ENCODE assay signal across 31 mouse cellular contexts in genomic region chr11:59959453-59959852, GRCm38 (mm10). TPM values are rescaled to one million over a fixed set of nuclear protein-coding genes. Genes with fewer than 3 reads are reported as not detected.
DNase-seq lines count a peak whose midpoint lies in the region; ATAC-seq lines count a peak whose summit lies in the region.
"Had no signal": no experiment of that assay in that cellular context is flagged by ENCODE, and none has a peak within 500 bp of the region (broad histone marks: within the 10 kb centered on the region; RNA-seq: fewer than 3 reads in every experiment).

No protein-coding gene starts in this region.

- H3K27me3 ChIP-seq in heart, embryonic 10.5 days (ENCODE audit: insufficient read depth, poor library complexity, severe bottlenecking): peaks cover 11% of the 10 kb centered on the region
- no peaks in the 10 kb centered on the region for H3K27me3 ChIP-seq in heart, embryonic 15.5 days
- H3K27me3 ChIP-seq in forebrain, embryonic 16.5 days (replicated peaks; ENCODE audit: control insufficient read depth, insufficient read depth, low read length): peaks cover 9% of the 10 kb centered on the region
- H3K27me3 ChIP-seq: CH12.LX had no signal

- intact Hi-C loops in heart, postnatal 36 days (cut with DNase I): no loop called here

- no peak for ATAC-seq in heart, embryonic 15.5 days (replicated peaks; ENCODE audit: insufficient number of reproducible peaks, insufficient read depth, low FRiP score, low read depth)
- no peak for ATAC-seq in forebrain, embryonic 16.5 days
- ATAC-seq: activated CD4-positive, CD25-positive, alpha-beta regulatory T cell, adult 4 months; forebrain, embryonic 15.5 days; midbrain, embryonic 15.5 days had no signal

- H3K36me3 ChIP-seq in heart, embryonic 10.5 days: peaks cover 34% of the 10 kb centered on the region
- H3K36me3 ChIP-seq in heart, embryonic 15.5 days: peaks cover 4% of the 10 kb centered on the region; the same call in 1 of the 2 replicates
- peaks cover 10% of the 10 kb centered on the region; the same call in 1 of the 2 replicates for H3K36me3 ChIP-seq in forebrain, embryonic 16.5 days (ENCODE audit: control insufficient read depth, insufficient read depth)
- H3K36me3 ChIP-seq: midbrain, embryonic 15.5 days had no signal

- H3K9ac ChIP-seq in heart, embryonic 15.5 days: peak overlapping the region; percentile 11; the same call in 1 of the 2 replicates
- no peak overlapping the region for H3K9ac ChIP-seq in forebrain, embryonic 16.5 days (replicated peaks; ENCODE audit: low read depth, low read length)
- H3K9ac ChIP-seq: embryonic facial prominence, embryonic 13.5 days; forebrain, embryonic 15.5 days; hindbrain, embryonic 14.5 days; kidney, embryonic 15.5 days; lung, embryonic 15.5 days; midbrain, embryonic 15.5 days; neural tube, embryonic 15.5 days had no signal

- peak; percentile 58 to 77 for DNase-seq in adrenal gland, adult (ENCODE audit: inconsistent age in 2 of 2, low spot score in 1 of 2)
- no peak for DNase-seq in adrenal gland, adult 18-20 months (ENCODE audit: low spot score in 2 of 2)
- DNase-seq in heart, embryonic 10.5 days (ENCODE audit: low spot score): no peak
- no peak for DNase-seq in heart, postnatal 36 days
- DNase-seq in heart, adult 11 months: no peak
- DNase-seq: cerebellum, adult 11-12 months; cerebellum, adult 9-11 months; embryo, embryonic 11 days; gastrocnemius, adult 2 months; gastrocnemius, postnatal 36 days; kidney, adult 11 months; kidney, postnatal 25 days; right cerebral cortex, postnatal 4 days; thymus, postnatal 4 days had no signal

- H3K9me3 ChIP-seq in heart, embryonic 10.5 days: no peaks in the 10 kb centered on the region
- no peaks in the 10 kb centered on the region for H3K9me3 ChIP-seq in heart, embryonic 15.5 days (replicated peaks)
- no peaks in the 10 kb centered on the region for H3K9me3 ChIP-seq in forebrain, embryonic 16.5 days (ENCODE audit: control insufficient read depth, low read length)
- H3K9me3 ChIP-seq: embryonic facial prominence, embryonic 13.5 days; forebrain, embryonic 10.5 days; forebrain, embryonic 15.5 days; kidney, embryonic 15.5 days; limb, embryonic 13.5 days; lung, embryonic 15.5 days; midbrain, embryonic 10.5 days; midbrain, embryonic 15.5 days; neural tube, embryonic 15.5 days had no signal

- H3K27ac ChIP-seq in heart, embryonic 10.5 days: peak overlapping the region; percentile 88
- H3K27ac ChIP-seq in heart, embryonic 15.5 days: peak overlapping the region; percentile 92
- H3K27ac ChIP-seq in brown adipose tissue, adult 24 weeks (replicated peaks; ENCODE audit: low read depth, low read length): peak overlapping the region; percentile 16
- H3K27ac ChIP-seq in forebrain, embryonic 16.5 days (ENCODE audit: low read length): no peak overlapping the region
- H3K27ac ChIP-seq: forebrain, embryonic 10.5 days; forebrain, embryonic 15.5 days; gastrocnemius, adult 2 months; hindbrain, embryonic 14.5 days; kidney, embryonic 15.5 days; limb, embryonic 13.5 days; lung, embryonic 15.5 days; midbrain, embryonic 10.5 days; midbrain, embryonic 15.5 days; neural tube, embryonic 15.5 days; stomach, postnatal 0 days had no signal

- no peak overlapping the region for H3K4me2 ChIP-seq in heart, embryonic 15.5 days
- no peak overlapping the region for H3K4me2 ChIP-seq in forebrain, embryonic 16.5 days (ENCODE audit: low read length)
- H3K4me2 ChIP-seq: forebrain, embryonic 15.5 days; hindbrain, embryonic 14.5 days; kidney, embryonic 15.5 days; limb, embryonic 13.5 days; liver, embryonic 11.5 days; lung, embryonic 15.5 days; midbrain, embryonic 15.5 days; neural tube, embryonic 15.5 days had no signal

- H3K4me1 ChIP-seq in heart, embryonic 10.5 days: peaks cover 70% of the 10 kb centered on the region
- peaks cover 57% of the 10 kb centered on the region for H3K4me1 ChIP-seq in heart, embryonic 15.5 days (replicated peaks)
- 0 out of 2 replicates have a peak, but pooled peaks cover 4% of the 10 kb centered on the region for H3K4me1 ChIP-seq in brown adipose tissue, adult 24 weeks (ENCODE audit: control insufficient read depth, insufficient read depth, insufficient read length, low read length)
- H3K4me1 ChIP-seq in forebrain, embryonic 16.5 days (replicated peaks; ENCODE audit: control insufficient read depth, insufficient read depth, low read length): peaks cover 11% of the 10 kb centered on the region

- H3K4me3 ChIP-seq in heart, embryonic 10.5 days: no peak overlapping the region
- H3K4me3 ChIP-seq in heart, embryonic 15.5 days: no peak overlapping the region
- H3K4me3 ChIP-seq in brown adipose tissue, adult 24 weeks (ENCODE audit: insufficient read depth, low read depth, low read length): no peak overlapping the region
- no peak overlapping the region for H3K4me3 ChIP-seq in forebrain, embryonic 16.5 days (replicated peaks; ENCODE audit: low read length)
- H3K4me3 ChIP-seq: embryonic facial prominence, embryonic 13.5 days; forebrain, embryonic 10.5 days; forebrain, embryonic 15.5 days; gastrocnemius, adult 2 months; kidney, embryonic 15.5 days; limb, embryonic 13.5 days; lung, embryonic 15.5 days; midbrain, embryonic 10.5 days; midbrain, embryonic 15.5 days; neural tube, embryonic 15.5 days had no signal

- 59% methylated on average over 4 of the region's 4 CpGs for WGBS in heart, embryonic 10.5 days
- WGBS in heart, embryonic 15.5 days: 47% methylated on average over 4 of the region's 4 CpGs
- WGBS in forebrain, embryonic 16.5 days: 81% methylated on average over 4 of the region's 4 CpGs

RNA-seq across cellular contexts. Expression of gene Rasd1, which starts 5.3 kb away (rescaled TPM):
- 10 to 100 TPM; 17.5 to 20.2 TPM for total RNA-seq in adrenal gland, adult 18-20 months (2021)
- 12.2 and 17.4 TPM in 2 replicates for polyA plus RNA-seq in heart, embryonic 10.5 days (2016; fragmentation: Nextera tagmentation; extraction: Ambion mirVana)
- total RNA-seq in heart, postnatal 36 days (2021): 1 to 10 TPM; 7.3 to 9.3 TPM
- 7.2 and 7.7 TPM in 2 replicates for polyA plus RNA-seq in heart, embryonic 15.5 days (2015; fragmentation: Nextera tagmentation; extraction: Ambion mirVana)
- polyA plus RNA-seq in brown adipose tissue, adult 24 weeks (2012; ENCODE audit: insufficient read depth, insufficient read length, missing spikeins): 38.5 and 46.6 TPM in 2 replicates
- polyA plus RNA-seq in forebrain, embryonic 16.5 days (2015; fragmentation: Nextera tagmentation; extraction: Ambion mirVana): 0.51 and 1.1 TPM in 2 replicates

RNA-seq across cellular contexts. Expression of gene Med9, which starts 11.4 kb away (rescaled TPM):
- total RNA-seq in adrenal gland, adult 18-20 months (2021): 10 to 100 TPM; 23.3 to 24.3 TPM
- 51.8 and 55.6 TPM in 2 replicates for polyA plus RNA-seq in heart, embryonic 10.5 days (2016; fragmentation: Nextera tagmentation; extraction: Ambion mirVana)
- 10 to 100 TPM; 26.2 to 26.6 TPM for total RNA-seq in heart, postnatal 36 days (2021)
- polyA plus RNA-seq in heart, embryonic 15.5 days (2015; fragmentation: Nextera tagmentation; extraction: Ambion mirVana): 40.0 and 43.0 TPM in 2 replicates
- 18.2 and 21.6 TPM in 2 replicates for polyA plus RNA-seq in brown adipose tissue, adult 24 weeks (2012; ENCODE audit: insufficient read depth, insufficient read length, missing spikeins)
- polyA plus RNA-seq in forebrain, embryonic 16.5 days (2015; fragmentation: Nextera tagmentation; extraction: Ambion mirVana): 39.0 and 39.2 TPM in 2 replicates

Comparison
In these comparisons a context has a peak if more than half of its experiments do, and no peak if none do; other contexts are left out.
1. DNase-seq: peak in adrenal gland, adult (2 of 2); none in adrenal gland, adult 18-20 months (0 of 2), heart, embryonic 10.5 days (single experiment), heart, postnatal 36 days (0 of 2) and heart, adult 11 months (single experiment).